Mouse (Mus musculus) heart, adult 9 months (tissue): Measurements from ENCODE around the gene 3110040M04Rik.
A peak's percentile ranks its signal among the peaks of the same experiment; 100 is the strongest.
"Not testable (repeated sequence)": the region's sequence is repeated elsewhere in the genome, so short reads cannot be mapped to it uniquely, and the experiment has no call there.

ENCODE experiments used
- DNase-seq, 2 experiments: peaks; one replicate each; pipeline ENCODE4 v3.0.0; 2022; ENCODE audit warnings: low spot score in 2 of 2

3110040M04Rik gene

DNA sequence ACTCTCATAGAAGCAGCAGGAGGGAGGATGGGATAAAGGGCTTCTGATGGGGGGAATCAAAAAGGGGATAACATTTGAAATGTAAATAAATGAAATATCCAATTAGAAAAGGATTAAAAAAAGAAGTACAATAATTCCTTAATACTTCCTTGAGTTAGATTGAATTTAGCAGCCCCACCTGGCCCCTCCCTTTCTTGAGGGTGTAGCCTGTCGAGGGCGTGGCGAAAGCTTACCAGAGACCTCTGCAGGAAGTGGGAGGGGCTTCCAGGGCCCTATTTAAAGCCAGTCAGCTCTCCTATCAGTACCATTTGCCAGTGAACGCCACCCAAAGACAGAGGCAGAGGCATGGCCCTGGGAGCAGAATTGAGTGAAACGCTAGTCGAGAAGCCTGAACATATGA is at the start of gene 3110040M04Rik:
3110040M04Rik (plus strand) TSS at position 304 of the 400 bp plus-strand sequence.
- not testable (repeated sequence) for DNase-seq

DNA sequence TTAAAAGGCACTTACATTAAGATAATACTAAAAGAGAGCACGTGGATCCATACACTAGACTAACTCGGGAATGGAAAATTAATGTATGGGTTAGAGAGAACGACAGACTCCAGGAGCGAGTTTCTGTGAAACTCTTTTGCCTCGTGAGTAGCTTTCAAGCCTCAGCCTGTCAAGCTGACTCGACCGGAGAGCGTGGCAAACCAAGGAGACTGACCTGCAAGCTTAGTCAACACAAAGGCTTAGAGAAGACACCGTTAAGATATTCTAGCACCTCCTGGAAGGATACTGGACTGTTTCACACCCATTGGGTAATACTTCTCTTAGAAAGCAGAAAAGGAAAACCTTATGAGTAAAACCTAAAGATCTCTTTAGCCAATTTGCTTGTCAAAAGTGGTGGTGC is 49.8 kb upstream of the 3110040M04Rik start:
- not testable (repeated sequence) for DNase-seq

DNA sequence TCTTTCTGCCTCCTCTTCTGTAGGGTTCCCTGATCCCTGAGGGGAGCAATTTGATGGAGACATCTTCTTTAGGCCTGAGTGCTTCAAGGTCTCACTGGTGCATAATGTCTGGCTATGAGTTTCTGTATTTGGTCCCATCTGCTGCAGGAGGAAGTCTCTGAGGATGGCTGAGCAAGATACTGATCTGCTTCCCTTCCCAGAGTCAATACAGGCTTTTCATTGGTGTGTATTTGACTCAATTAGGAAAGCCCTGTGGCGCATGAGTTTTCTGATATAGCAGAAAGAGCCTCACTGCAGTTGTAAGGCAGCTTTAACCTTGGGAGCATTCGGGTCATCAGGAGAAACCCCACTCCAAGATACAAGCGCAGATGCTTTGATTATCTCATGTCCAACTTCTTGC is 47.8 kb upstream of the 3110040M04Rik start:
- no peak for DNase-seq

DNA sequence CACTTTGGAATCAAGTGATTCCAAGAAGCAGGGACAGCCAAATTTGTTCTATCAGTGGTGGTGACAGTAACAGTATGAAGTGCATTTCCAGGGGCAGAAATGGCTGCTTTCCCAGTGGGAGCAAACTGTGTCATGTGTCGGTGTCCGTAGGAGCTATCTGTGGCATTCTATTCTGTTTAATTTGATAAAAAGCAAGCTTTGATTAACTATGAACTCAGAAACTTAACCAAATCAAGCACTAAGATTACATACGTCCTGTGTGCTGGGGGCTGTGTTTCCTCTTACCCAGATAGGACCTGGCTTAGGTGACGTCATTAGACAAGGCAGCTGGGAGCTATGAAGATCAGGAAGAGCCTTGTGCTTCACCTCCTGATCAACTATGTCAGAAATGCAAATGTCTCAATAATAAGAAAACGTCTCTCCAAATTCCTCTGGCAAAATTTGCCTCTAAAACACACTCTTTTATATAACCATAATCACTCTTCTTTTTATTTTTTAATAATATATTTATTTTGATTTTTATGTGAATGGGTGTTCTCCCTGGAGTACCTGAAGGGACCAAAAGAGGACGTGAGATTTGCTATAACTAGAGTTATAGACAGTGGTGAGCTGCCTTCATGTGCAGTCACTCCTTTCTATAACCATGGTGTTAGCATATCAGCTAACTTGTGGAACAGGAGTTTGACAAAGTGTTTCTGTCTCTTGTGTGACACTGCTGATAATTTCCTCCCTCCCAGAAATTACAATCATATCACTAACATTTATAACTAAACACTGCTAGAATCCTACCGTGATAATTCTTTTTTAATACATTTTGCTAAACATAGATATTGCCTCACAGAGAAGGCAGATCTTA is 46.9 kb upstream of the 3110040M04Rik start:
- no peak for DNase-seq

DNA sequence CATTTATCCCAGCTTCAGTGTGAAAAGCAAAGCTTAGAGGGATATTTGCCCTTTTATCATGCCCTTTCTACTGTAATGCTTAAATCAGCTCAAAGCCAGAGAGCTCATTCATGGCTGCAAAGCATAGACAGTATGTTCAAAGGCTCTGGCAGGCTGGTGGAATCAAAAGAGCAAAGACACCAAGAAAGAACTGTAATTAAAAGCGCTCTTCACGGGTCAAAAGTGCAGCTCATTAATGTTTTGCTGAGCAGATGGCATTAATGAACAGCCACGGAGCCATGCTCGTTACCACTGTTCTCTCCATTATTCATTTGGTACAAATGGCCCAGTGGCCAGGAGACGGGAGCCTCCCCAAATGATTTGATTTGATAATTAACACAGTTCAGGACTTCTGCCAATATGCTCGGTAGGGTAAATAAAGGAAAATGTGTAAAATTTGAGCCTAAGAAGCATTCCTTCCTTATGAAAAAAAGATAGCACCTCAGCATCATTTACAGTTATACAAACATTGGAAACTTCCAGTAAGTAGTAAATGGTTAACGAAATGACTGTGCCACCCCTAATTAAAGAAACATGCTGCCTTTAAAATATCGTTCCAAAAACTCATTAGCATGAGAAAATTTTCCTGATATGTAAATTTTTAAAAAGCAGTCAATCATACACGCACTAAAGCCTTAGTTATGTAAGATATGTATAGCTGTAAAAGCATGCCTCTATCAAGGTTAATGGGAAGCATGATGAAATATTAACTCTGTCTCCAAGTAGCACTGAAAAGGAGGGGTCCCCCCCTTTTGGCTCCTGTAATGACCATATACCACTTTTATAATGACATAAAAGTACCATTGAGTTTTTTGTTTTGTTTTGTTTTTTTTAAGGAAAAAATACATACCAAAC is 45.7 kb upstream of the 3110040M04Rik start:
- no peak for DNase-seq

DNA sequence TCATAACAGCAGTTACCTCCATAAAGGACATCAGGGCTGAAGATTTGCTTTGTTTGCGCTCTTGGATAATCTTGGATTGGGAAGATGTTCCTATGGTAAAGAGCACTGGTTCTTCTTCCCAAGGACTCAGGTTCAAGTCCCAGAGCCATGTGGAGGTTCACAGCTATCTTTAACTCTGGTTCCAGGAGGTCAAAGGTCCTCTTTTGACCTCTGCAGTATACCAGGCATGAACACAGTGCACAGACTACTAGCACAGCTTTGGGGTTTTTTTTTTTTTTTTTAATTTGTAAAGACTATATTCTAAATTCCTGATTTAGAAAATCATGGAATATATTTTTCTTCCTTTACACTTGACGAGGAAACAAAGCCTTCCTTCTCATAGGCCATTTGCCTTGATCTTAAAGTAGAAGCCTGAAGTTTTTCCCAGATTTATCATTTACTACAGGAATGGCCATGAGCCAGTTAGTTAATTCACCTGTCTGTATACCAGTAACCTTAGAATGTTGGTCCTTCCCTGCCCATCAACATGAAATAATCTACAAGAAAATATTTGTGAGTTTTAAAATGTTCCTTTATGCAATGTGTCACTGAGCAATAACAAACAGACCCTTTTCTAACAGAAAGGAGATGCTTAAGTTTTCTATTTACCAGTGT is 44.9 kb upstream of the 3110040M04Rik start:
- no peak for DNase-seq

DNA sequence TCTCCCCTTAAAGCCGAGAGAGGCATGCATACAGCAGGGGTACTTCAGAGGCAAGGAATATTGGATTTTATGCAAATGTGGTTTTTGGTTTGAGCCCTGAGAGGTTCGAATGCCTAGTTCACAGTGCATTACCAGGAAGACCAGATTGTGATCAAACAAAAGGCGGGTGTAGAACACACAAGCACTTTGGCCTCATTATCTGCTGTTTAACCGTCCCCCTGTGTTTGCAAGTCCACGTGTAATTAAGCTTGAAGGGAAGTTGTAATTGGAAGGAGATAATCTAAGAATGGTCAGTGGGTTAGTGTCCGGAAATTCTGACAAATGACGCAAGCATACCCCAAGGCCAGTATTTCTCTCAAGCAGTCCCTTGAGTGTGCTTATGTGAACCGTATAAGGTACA is 37.9 kb upstream of the 3110040M04Rik start:
- no peak for DNase-seq

DNA sequence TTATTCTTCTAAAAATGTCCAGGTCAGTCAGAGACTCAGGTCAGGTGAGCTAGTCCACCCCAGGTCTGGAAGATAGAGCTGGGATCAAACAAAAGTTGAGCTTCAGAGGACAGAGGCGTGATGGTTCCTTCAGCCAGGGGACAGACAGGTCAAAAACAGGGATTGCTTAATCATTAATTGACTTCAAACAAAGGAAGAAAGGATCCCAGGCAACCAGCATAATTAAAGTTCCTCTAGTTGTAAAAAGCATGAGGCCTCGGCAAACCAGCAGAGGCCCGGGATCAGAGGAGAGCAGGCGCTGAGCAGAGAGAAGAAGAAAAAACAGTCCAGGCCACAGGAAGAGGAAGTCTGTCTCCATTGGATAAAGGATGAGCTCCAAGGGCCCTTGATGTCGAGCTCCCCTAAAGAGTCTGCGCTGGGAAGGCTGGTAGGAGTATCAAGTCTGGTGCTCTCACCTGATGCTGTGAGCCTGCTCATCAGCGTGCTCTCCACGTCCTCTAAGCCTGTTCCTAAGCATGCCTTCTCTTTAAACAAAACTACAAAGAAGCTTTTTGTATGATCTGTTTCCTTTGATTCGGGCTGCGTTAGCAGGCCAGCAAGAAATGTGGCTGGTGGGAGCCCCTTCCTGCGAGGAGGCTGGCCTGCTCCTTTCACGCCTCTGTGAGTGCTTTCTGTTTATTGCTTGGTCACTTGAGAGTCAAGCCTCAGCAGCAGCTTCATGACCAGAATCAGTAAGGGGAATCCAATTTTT is 36.4 kb upstream of the 3110040M04Rik start:
- no peak for DNase-seq

DNA sequence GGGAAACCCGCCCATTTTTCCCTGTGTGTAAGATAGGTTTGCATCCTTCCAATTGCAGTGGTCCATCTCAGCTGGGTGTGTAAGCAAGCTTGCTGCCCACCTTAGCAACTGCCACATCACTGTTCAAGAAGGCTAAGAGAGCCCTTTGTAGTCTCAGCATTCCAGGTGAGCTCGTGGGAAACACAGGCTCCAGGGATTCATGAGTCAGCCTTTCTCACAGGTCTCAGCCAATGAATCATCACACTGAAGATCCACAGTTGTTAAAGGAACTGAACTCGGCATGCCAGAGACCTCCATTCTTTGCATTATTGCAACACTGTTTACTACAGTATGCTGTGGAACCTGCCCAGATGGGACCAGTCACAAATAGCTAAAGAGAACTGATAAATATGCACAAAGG is 35.3 kb upstream of the 3110040M04Rik start:
- no peak for DNase-seq

DNA sequence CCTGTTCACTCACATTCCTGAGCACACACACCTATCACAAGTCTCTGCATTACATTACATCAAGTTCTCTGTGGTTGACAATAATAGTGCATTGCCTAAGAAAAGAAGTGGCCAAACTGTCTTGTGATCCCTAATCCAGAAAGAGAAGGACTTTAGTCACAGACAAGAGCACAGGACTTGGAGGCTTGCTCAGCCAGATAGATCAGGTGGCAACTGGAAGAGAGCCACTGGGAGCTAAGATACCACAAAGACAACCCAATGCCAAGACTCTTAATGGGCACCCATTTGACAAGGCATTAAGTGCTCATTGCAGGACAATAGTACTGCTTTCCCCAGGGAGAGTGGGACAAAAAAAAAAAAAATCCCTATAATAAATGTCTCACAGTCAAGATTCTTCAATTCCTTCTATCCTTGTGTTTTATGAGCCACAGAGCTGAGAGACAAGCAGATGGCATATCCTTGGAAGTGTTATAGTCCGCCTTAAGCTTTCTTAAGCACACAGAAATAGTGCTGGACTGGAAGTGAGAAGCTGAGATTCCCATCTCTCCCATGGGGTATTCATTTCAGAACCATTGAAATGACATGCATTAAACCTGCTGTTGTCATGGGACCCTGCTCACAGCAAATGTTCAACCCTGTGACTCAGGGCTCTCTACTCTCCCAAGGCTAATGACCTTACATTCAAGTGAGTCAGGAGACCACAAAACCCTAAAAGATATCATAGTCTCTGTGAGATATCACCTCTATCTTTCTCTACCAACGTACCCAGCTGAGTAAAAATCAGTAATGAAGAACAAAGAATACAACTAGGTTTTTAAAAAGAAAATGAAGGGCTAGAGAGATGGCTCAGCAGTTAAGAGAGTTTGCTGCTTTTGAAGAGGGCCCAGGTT is 32.1 kb upstream of the 3110040M04Rik start:
- peak; percentile 58 to 69 for DNase-seq

DNA sequence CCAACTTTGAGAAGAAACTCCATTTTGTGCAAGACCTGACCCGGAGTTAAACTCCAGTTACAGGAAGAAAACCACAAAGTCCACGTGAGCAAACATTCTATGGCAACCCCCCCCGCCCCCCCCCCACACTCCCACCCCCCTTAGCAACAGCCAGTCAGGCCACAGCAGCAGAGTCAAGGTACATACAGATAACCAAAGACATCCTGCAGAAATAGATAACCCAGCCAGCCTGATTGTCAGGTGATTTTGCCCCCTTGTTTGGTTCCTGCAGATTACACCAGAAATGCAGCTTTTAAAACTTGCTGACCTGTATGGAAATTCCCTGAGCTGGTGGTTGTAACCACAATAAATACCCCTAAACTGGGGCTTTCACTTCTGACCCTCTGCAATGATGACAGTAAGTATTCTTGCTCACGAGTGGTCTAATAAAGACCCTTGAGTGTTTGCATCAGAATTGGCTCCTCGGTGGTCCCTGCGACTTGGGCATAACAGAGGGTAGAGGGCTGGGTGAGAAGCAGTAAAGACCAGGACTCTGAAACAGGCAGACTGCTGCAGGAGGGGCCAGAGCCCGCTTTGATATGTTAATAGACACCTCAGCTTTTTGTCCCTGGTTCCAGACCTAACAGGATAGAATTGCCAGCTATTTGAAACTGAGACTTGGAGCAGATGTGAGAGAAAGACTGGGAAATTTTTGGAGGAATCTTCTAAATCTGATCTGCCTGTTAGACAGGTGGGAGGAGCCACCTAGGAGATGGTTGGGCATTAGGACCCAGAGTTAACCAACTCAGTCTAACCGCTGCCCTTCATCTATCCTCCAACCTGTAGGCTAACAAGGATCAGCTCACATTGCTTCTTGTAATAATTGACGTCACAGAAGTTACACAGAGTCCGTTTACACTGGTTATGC is 26.6 kb upstream of the 3110040M04Rik start:
- peak; percentile 13 to 28 for DNase-seq

DNA sequence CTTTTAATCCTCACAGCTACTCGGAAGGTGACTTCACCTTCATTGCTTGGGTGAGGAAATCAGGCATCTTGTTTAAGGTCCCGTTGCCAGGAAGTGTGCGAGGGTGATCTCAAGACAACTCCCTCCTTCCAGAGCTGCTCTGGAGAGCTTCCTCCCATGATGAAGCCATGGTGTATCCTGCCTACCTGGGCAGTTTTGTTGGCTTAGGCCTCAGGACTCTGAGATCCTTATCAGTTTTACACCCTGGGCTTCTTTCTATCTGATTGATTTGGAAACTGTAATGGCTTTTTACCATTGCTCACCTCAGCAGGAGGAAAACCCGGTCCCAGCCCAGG is 26.0 kb upstream of the 3110040M04Rik start:
- no peak for DNase-seq

DNA sequence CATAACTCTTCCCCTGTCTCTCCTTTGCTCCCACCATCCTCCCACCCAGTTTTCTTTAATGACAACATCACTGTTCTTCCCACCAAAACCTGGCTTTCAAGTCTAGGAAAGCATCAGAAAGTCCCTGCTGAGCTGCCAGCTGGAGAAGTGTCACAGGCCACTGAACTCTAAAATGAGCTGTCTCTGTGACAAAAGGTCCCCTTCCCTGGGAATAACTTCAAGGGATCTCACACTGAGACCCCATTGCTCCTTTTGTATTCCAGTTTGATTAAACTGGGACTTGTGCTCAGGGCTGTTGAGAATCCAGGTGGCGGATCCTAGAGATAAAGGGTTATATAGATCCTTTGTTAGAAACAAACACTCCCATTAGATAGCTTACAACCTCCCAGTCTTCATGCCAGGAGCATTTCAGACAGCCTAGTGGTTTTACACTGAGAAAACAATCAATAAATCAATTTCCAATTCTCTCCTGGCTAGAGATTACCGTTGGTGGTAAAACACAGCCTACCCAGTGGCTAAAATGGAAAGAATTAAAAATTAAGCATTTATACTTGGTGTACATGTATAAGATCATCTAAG is 25.3 kb upstream of the 3110040M04Rik start:
- DNase-seq = no peak

DNA sequence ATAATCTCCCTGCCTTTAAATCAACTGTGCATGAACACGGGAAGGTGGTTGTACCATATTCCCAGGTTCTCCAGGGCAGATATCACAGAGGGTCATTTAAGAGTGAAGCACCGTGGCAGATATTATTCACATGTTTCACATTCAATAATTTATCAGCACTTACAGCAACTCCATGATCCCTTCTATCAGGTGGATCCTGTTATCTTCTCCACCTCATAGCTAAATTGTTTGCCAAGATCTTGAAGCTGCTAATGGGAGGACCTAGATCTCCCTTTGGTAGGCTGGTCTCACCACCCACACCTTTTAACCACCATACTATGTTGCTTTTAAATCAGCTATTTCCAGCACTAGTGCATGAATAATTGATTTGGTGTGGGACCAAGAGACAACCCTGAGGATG is 23.8 kb upstream of the 3110040M04Rik start:
- DNase-seq = no peak

DNA sequence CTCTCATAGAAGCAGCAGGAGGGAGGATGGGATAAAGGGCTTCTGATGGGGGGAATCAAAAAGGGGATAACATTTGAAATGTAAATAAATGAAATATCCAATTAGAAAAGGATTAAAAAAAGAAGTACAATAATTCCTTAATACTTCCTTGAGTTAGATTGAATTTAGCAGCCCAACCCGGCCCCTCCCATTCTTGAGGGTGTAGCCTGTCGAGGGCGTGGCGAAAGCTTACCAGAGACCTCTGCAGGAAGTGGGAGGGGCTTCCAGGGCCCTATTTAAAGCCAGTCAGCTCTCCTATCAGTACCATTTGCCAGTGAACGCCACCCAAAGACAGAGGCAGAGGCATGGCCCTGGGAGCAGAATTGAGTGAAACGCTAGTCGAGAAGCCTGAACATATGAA is 21.7 kb upstream of the 3110040M04Rik start, which contains the start of gene Gm47985:
Gm47985 (plus strand) TSS at position 272 of the 400 bp plus-strand sequence.
- not testable (repeated sequence) for DNase-seq

DNA sequence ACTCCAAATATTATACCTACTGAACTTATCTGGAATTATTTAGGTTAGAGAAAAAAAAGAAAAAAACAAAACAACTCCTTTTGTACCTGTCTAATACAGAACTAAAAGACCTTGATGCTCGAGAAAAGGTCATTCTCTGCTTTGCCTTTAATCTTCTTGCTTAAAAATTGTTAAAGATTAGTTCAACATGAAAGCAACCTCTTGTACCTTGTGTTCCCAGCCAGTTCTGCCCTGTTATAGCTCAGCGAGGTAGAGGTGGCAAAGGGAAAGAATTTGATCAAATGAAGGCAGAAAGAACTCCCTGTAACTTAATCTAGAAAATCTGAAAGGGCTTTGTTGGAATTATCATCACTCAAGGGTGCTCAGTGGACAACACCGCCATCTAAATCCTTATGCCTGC is 17.7 kb upstream of the 3110040M04Rik start:
- not testable (repeated sequence) for DNase-seq

DNA sequence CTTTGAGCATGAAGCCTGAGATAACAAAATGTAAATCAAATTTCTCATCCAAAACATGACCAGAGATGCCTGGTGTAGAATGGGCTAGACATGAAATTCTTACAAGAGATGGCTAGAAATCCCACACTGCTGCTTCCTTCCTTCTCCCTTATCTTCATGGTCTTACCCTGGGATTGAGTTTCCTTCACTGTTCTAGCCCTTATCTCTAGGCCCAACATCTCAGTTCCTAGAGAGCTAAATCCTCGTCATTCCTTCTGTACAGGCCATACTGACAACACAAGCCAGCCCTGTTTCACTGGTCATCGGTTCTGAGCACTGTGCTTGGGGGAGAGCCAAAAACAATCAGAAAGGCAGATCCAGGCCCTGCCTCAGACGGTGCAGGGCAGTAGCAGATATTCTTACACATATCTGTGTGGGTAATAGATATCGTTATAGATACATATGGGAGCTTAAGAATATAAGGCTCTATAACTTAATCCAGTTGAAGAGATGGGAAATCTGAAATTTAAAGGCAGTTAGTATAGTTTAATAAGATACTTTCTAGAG is 17.0 kb upstream of the 3110040M04Rik start:
- DNase-seq = not testable (repeated sequence)

DNA sequence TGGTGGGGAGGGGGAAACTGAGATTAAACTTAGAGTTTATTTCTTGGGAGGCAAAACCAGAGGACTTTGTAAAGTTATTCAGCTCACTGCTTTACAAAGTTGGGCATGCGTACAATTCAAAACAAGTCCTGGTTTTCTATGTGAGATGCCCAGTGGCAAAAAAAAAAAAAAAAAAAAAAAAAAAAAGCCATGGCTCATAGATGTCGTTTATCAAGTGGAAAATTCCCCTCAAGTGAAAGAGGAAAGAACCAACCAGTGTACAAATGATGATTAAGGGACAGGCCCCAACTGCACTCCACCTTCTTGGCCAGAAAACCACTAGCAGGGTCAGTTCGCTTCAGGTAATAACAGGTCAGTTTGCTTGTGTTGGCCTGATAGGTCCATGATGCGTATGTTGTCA is 15.5 kb upstream of the 3110040M04Rik start:
- DNase-seq = no peak

DNA sequence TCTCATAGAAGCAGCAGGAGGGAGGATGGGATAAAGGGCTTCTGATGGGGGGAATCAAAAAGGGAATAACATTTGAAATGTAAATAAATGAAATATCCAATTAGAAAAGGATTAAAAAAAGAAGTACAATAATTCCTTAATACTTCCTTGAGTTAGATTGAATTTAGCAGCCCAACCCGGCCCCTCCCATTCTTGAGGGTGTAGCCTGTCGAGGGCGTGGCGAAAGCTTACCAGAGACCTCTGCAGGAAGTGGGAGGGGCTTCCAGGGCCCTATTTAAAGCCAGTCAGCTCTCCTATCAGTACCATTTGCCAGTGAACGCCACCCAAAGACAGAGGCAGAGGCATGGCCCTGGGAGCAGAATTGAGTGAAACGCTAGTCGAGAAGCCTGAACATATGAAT is 11.8 kb upstream of the 3110040M04Rik start, which contains the start of gene Gm8947:
Gm8947 (plus strand) TSS at position 302 of the 400 bp plus-strand sequence.
- not testable (repeated sequence) for DNase-seq
